Mouse (Mus musculus) left cerebral cortex, postnatal 25 days (tissue): ENCODE results near the gene Ddah2. TPM values are rescaled to one million over a fixed set of nuclear protein-coding genes. Genes with fewer than 3 reads are reported as not detected.

ENCODE experiments used
- DNase-seq, 2 experiments: peaks; one replicate each; pipeline ENCODE4 v3.0.0; 2022; ENCODE audit warnings: low spot score in 2 of 2, mixed read lengths in 1 of 2
- intact Hi-C: fragments of 180-260 bp; cut with DNase I; formaldehyde crosslinking; loops from one replicate; pipeline ENCODE4 v1.15.1; 2025
- total RNA-seq, 2 experiments: library from RNA; stranded (reverse); gene quantifications; 2 replicates each; pipeline ENCODE4 v1.2.3; 2021

The Ddah2 gene
- total RNA-seq, 2 experiments from 2014 or later = 12.1 to 12.5 TPM

DNA sequence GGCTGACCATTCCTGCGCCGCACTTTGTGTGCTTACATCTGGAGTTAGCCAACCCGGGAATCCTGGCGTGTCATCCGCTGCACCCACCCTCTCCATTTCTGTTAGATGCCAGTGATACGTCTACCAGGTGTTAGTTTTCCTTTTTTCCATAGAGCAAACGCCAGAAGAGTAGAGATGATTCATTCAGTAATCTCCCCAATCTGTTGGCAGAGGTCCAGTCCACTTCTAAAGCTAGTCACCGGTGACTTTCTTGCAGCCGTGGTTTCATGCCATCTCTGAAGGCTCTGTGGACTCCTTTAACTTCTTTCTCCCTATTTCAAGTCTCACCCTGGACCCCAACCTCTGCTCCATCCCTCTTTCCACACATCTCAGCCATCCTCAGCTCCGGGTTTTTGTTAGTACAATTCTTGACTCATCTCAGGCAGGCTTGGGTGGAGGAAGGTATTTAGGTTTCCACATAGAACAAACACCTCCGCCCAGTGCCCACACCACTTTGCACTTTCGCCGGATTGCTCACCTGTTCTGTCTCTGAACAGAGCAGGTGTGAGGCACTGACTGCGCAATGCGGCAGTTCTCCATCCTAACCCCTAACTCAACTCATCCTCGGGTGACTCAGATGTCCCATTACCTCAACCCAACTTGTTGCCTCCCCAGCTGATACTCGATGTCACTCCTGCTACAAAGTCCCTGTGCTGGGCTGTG is 9.5 kb downstream of the Ddah2 start:
- intact Hi-C loops = no loop called here
- DNase-seq = peak in 1 of 2 experiments; percentile 57

DNA sequence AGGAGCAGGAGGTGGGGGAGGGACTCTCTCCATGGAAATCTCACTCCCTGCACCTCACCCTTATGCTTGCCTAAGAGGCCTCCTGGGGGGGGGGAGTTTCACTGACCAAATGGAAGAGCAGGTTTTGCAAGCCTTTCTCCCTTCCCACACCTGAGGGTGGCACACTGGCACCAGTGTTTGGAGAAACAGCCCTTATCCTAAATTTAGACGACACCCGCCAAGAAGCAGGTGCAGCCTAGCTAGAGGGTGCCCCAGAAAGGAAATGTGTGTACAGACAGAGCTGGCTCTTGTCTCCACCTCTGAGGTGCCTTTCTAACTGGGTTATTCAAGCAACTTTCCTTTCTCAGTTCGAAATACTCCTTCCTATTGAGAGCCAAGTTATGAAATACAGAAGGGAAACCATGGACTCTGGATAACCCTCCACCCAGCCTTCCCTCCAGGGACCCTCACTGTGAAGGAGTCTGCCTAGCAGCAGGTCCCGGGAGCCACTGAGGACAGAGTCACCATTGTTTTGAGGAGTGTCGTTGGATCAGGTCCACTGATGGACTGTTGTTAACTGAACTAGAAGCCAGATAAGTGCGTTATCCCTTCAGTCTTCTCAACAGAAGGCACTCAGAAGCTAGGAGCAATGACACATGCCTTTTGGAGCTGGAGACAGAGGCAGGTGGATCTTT is 11.9 kb downstream of the Ddah2 start:
- peak in 1 of 2 experiments; percentile 43 for DNase-seq
- intact Hi-C loops = no loop called here

DNA sequence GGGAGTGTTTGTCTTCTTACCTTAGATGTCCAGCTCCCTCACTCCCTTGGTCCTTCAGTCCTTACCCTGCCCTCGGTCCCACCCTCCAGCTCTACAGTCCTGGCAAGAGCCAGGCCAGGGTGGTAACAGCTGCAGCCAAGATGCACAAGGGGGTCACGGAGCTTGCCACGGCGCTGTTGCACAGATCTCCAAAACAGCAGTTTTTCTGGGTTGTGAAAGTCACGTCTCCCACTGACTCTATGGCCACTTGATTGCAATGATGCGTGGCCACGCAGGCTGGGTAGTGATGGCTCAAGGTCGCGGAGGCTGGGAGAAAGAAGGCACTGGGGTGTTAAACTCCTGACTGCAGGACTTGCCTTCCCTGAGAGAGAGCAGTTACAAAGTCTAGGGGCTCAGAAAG is 12.6 kb downstream of the Ddah2 start:
- no peak for DNase-seq
- intact Hi-C loops = no loop called here

DNA sequence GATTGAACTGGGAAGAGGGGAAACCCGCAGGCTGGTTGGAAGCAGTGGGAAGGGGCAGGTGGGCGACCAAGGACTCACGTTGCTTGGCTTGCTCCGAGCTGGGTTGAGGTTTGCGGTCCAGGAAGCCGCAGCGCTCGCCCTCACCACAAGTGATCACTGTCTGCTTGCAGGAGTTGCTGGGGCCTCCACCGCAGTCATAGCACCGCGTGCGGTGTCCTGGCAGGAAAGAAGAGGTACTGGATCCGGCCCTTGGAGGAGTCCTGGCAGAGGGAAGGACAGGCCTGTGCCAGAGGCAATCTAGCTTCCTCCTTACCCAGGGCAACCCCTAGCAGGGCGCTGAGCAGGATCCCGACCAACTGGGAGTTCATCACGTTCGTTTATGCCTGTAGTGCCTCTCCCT is 15.3 kb downstream of the Ddah2 start:
- no peak for DNase-seq
- intact Hi-C loops = no loop called here

DNA sequence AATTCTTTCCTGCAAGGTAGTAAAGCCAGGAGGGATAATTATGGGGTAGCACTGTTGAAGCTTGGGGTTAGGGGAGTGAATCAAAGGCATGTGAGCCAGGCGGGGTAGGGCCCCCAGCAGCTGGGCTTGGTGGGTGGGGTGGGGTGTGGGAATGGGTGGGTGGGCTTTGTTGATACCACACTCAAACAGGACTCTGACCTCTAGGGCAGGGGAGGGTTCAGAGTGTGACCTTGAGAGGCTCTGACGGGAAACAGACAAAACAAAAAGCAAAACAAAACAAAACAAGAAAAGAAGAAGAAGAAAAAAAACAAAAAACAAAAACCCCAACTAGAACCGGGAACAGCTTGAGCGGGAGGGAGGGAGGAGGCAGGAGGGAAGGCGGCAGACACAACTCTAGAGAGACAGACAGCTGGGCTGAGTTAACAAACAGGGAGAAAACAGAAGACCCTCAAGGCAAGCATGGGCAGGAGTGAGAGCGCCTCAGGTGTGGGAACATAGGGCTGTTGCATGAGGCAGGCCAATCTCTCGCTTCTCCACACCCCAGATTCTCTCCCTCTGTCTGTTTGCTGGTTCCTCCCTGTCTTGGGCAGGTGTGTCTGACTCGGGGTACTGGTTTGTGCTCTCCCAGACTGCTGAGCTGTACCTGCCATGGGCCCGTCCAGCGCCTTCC is 17.8 kb downstream of the Ddah2 start, which contains the start of gene Ly6g6e:
Ly6g6e (plus strand) TSS at position 396 of the 670 bp plus-strand sequence.
- intact Hi-C loops = no loop called here
- DNase-seq = no peak

DNA sequence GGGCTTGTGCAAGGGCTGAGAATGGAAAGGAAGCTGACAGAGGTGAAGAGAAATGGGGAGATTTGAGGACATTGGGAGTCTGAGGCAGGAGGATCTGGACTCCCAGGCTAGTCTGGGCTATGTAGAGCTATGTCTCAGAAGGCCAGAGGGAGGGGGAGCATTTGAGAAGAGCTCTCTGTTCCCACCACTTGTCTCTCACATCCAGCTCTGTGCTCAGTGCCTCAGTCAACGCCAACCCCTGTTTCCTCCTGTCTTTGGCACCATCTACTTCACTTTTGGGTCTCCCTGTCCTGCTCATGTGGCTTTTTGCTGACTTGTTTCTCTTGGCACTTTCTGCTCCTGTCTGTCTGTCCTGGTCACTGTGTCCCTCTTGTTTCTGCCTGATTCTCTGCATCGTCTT is 18.4 kb downstream of the Ddah2 start:
- intact Hi-C loops = no loop called here
- no peak for DNase-seq

DNA sequence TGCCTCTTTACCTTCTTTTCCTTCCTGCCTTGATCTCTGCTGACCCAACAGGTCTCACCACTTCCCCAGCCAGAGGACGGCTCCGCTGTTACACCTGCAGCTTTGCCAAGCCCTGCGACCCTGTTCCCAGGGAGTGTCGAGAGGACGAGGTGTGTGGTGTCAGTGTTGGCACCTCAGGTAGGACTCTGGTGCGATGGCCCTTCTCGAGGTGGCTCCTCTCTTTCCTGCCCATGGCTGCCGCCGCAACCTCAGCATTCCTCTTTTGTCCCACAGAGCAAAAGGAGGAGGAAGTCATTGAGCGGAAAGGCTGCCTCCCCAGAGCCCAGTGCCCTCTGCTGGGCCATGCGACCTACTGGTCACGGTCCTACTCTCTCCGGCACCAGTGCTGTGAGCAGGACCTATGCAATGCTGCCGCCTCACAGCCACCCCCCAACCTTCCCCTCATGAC is 19.0 kb downstream of the Ddah2 start, which contains the start of gene Ly6g6d:
Ly6g6d (minus strand) TSS at position 280 of the 448 bp plus-strand sequence.
- intact Hi-C loops = no loop called here
- DNase-seq = no peak

DNA sequence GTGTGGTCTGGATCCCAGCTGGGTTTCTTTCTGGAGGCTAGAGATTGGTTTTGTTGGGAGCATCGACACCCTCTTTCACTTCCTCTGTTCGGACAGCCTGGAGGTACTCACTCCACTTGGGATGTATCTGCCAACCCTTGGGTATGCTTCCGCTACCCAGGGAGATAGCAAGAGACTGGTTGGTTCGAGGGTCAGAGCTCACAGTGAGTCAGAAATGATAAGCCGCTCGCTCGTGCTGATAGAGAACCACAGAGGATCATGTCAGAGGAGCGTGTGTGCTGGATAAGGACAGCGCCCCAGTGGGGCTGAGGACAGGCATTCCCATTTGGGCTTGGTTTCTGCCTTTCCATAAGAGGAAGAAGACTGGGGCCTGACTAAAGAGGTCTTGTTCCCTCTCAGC is 20.9 kb downstream of the Ddah2 start:
- DNase-seq = no peak
- intact Hi-C loops = no loop called here

DNA sequence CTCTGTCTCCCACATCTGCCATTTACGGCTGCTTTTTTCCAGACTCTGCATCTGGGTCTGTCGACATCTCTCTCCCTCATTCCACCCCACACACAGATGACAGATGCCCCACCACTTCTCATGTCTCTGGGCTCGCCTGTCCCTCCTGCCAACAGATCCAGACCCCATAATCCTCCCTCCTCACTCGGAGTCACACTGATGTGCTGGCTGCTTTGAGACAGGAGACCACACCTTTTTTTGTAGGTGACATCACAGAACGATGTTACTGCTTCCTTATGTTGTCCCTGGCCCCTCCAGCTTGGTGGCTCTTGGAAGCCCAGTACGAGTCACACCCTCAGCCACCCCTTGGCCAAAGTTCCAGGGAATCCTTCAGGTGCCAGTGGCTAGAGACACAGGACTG is 21.4 kb downstream of the Ddah2 start:
- DNase-seq = no peak
- intact Hi-C loops = no loop called here

DNA sequence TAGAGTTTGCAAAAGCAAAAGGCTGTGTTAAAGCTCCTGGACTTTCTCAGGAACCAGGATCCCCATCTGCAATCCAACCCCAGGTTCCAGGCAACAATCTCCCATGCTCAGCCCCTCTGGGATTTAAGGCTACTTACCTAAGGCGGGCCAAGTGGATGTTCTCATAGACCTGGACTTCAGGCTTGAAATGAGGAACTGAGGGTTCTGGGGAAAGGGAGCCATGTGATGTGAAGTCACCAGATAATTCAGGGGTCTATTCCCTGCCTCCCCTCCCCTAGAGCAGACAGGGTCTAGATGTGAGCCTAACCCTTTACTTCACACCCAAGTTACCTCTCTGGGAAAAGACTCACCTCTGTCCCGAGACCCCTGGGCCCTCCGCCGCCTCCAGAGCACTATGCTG is 21.9 kb downstream of the Ddah2 start:
- DNase-seq = no peak
- intact Hi-C loops = no loop called here

DNA sequence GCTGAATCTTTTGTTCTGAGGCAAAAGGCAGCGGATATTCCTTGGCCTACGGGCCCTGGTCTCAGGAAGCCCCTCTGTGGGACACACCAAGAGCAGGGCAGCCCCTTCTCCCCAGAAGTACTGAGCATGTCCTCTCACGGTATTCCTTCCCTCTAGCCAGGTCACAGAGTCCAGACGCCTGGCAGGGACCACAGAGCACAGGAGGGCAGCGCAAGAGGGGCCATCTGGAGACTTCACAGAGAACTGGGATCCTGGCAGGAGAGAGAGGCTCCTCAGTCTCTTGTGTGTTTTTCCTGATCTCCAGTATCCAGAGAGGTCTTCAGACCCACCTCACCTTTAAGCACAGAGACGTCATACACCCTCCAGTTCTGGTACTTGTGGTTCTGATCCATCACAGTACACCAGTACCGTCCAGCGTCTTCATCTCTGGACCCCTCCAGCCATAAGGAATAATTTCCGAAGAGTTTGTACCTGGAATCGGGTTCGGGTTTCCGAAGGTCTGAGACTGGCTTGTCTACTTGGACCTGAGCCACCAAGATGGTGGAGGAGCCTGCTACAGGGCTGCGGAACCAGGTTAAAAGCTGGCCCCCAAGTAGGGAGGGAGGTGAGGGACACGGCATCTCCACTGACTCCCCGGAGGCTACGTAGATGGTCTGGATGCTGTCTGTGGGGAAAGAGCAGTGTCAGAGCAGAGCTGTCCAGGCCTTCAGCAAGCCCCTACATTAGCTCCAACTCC is 24.2 kb downstream of the Ddah2 start:
- DNase-seq = no peak

DNA sequence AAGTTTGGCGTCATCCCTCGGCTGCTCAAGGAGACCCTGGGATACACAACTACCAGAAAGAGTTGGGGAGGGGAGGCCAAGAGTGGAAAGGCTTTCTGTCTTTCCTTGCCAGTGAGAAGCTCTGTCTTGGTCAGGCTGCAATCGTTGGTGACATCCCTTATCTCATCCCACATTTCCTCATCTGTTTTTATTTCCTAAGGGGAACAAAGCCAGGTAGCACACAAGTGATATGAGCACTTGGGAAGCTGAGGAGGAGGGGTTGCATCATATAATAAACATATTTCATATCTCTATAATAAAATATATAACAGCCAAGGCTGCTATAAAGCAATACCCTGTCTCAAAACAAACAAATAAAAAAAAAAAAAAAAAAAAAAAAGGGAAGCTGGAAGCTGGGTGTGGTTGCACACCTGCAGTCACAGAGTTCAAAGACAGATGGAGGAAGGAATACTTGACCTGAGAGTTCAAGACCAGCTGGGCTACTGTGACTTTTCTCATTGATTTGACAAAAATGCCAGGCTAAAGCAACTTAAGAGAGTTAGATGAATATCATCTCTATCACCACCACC is 25.2 kb downstream of the Ddah2 start:
- DNase-seq = no peak
- intact Hi-C loops = no loop called here

More for the DNA sequence above, 24.2 kb downstream of the Ddah2 start:
- intact Hi-C loops = no loop called here

DNA sequence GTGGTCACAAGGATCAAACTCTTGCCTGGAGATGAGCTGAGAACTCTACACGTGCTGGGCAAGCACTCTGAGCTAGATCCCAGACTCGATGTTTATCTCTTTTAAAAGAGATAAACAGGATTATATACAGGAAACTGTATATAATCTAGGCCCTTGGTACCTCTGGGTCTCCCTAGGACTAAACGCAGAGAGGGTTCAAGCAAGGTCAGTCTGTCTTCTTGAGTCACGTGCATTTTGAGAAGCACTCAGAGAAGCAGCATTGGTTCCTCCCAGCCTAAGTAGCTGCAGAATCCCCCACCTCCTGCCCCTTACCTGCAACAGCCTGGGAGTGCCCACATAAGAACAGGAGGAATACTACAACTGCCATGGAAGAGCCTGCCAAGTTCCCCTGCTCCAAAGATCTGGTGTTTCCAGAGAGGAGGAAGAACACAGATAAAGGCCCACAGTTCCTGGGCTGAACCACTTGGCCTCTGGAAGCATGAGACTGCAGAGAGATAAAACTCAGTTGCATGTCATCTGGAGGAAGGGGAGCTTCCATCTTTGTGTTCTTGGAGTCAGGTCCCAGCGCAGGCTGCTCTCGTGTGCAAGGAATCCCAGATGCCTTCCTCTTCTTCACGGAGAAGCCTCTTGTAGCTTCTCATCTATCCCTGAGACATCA is 26.5 kb downstream of the Ddah2 start, which contains the start of gene Ly6g6f:
Ly6g6f (minus strand) TSS at position 403 of the 658 bp plus-strand sequence.
- no peak for DNase-seq
- intact Hi-C loops = no loop called here

DNA sequence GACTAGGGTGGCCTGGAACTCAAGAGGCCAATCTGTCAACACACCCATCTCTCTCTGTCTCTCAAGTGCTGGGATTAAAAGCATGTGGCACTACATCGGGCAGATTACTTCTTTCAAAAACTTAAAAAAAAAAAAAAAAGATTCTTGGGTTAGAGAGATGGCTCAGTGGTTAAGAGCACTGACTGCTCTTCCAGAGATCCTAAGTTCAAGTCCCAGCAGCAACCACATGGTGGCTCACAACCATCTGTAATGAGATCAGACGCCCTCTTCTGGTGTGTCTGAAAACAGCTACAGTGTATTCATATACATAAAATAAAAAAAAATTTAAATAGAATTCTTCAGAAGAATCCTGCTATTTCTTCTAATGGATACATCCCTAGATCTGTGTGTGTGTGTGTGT is 29.3 kb downstream of the Ddah2 start:
- intact Hi-C loops = no loop called here
- DNase-seq = no peak

DNA sequence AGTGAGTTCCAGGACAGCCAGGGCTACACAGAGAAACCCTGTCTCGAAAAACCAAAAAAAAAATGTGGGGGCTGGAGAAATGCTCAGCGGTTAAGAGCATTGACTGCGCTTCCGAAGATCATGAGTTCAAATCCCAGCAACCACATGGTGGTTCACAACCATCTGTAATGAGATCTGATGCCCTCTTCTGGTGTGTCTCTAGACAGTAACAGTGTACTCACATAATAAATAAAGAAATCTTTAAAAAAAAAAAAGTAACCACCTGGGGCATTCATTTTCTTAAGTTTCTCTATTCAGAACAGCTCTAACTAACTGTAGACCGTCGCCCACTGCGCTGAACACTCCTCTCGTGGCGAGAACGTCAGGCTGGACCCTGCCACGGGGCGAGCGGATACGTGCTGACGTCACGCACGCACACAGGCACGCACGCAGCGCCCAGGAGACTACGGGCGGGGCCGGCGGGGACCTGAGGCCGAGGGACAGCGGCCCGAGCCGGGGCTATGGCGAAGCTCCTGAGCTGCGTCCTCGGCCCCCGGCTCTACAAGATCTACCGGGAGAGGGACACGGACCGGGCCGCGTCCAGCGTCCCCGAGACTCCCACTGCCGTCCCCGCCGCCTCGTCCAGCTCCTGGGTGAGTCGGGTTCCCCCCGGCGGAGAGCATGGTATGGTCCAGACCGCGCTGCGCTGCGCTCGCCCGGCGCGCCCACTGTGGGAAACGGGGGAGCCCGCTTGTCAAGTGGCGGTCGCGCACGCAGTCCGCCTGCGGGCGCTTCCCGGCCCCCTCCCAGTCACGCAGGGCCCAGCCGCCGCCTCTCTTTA is 30.2 kb downstream of the Ddah2 start, which contains the start of gene Abhd16a:
Abhd16a (plus strand) TSS at position 439 of the 820 bp plus-strand sequence.
- intact Hi-C loops = no loop called here

DNA sequence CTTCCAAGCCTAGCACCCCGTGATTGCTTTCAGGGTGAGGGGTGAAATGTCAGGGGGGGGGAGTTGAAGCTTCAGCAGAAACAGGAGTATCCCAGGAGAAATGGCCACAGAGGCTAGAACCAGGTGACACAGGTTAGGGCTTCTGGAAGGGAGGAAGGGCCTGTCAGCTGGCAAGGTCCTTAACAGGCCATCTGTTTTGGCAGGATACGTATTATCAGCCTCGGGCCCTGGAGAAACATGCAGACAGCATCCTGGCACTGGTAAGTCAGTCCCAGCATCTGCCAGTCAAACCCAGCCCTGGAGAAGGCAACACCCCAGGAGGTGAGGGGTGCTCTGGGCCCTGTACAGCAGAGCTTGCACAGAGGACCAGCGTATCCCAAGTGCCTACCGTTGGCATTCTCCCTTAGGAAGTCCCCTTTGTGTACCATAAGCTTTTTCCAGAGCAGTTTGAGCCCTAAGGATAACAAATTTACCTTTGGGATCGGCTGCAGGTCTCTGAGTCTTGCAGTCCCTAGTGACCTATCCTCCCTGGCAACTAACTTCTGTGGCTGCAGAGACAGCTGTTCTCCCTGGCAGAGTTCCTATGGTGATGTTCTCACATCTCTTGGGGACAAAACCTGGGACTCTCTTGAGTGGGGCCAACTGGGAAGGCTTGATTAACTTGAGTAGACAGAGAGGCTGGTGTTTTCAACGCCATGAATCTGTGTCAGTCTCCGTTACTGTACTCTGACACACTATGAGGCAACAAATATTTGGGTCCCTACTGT is 31.5 kb downstream of the Ddah2 start:
- intact Hi-C loops = no loop called here

More for the DNA sequence above, 30.2 kb downstream of the Ddah2 start, which contains the start of gene Abhd16a:
- DNase-seq = peak; percentile 97 to 98

More for the DNA sequence above, 31.5 kb downstream of the Ddah2 start:
- DNase-seq = no peak
